Mouse (Mus musculus): ENCODE measurements around the gene Ddc. TPM values are rescaled to one million over a fixed set of nuclear protein-coding genes. Genes with fewer than 3 reads are reported as not detected.

Gene Ddc
- polyA plus RNA-seq, 1 experiment from 2014 or later = 3.3 TPM

GRCm38 (mm10) chr11:11850476-11851267, 47.3 kb downstream of the Ddc start:
- no peak overlapping the region for H3K9ac ChIP-seq
- 69% methylated on average over 6 of the region's 6 CpGs for WGBS
- H3K27me3 ChIP-seq = no peaks in the 10 kb centered on the region
- H3K27ac ChIP-seq (replicated peaks) = peak overlapping the region; percentile 49
- no peak overlapping the region for H3K4me2 ChIP-seq
- no peak for ATAC-seq (ENCODE audit: low read depth)
- no peaks in the 10 kb centered on the region for H3K36me3 ChIP-seq
- H3K4me3 ChIP-seq = no peak overlapping the region
- H3K9me3 ChIP-seq = no peaks in the 10 kb centered on the region
- H3K4me1 ChIP-seq (replicated peaks) = peaks cover 36% of the 10 kb centered on the region

GRCm38 (mm10) chr11:11849513-11850311, 48.2 kb downstream of the Ddc start:
- ATAC-seq (ENCODE audit: low read depth) = no peak
- Histone ChIP-seq H3K27me3 (no peaks in the 10 kb centered on the region), H3K27ac (replicated peaks) (0 out of 2 replicates have a peak overlapping the region, but pooled peaks have one; percentile 49), H3K4me2 (no peak overlapping the region), H3K36me3 (no peaks in the 10 kb centered on the region), H3K4me1 (replicated peaks) (peaks cover 34% of the 10 kb centered on the region), H3K9ac (no peak overlapping the region), H3K4me3 (no peak overlapping the region), H3K9me3 (no peaks in the 10 kb centered on the region)
- 72% methylated on average over 13 of the region's 13 CpGs for WGBS

DNA sequence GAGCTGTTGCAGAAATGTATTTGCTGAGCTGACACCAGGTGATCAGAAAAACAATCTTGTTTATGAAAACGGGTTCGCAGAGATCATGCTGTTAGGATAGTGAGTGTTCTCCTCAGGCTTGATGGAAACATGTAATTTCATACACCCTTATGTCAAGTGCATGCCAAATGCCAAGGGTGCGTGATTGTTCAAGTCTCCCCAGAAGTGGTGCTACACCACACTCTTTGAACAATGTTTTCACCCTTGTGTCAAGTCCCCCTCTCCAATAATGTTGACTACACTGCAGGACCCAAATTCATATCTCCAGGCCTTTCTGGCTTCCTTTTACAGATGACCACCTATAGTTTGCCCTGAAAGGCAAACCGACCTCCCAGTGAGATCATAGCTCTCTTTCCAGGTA, 49.5 kb downstream of the Ddc start:
- 94% methylated on average over 4 of the region's 4 CpGs for WGBS
- no peaks in the 10 kb centered on the region for H3K9me3 ChIP-seq
- no peak overlapping the region for H3K27ac ChIP-seq (replicated peaks)
- H3K9ac ChIP-seq = no peak overlapping the region
- no peak overlapping the region for H3K4me3 ChIP-seq
- H3K36me3 ChIP-seq = no peaks in the 10 kb centered on the region
- peaks cover 45% of the 10 kb centered on the region for H3K4me1 ChIP-seq (replicated peaks)
- H3K27me3 ChIP-seq = no peaks in the 10 kb centered on the region
- ATAC-seq (ENCODE audit: low read depth) = no peak
- no peak overlapping the region for H3K4me2 ChIP-seq

- H3K27me3 ChIP-seq = no peaks in the 10 kb centered on the region
- WGBS = 37% methylated on average over 8 of the region's 8 CpGs
- no peak overlapping the region for H3K4me2 ChIP-seq
- peaks cover 23% of the 10 kb centered on the region for H3K4me1 ChIP-seq (replicated peaks)
- H3K27ac ChIP-seq (replicated peaks) = peak overlapping the region; percentile 14
- no peak for ATAC-seq (ENCODE audit: low read depth)
- no peak overlapping the region for H3K9ac ChIP-seq
- no peaks in the 10 kb centered on the region for H3K36me3 ChIP-seq
- no peaks in the 10 kb centered on the region for H3K9me3 ChIP-seq
- H3K4me3 ChIP-seq = no peak overlapping the region
These were observed 52.9 kb downstream of the Ddc start for GRCm38 (mm10) chr11:11845044-11845443.

DNA sequence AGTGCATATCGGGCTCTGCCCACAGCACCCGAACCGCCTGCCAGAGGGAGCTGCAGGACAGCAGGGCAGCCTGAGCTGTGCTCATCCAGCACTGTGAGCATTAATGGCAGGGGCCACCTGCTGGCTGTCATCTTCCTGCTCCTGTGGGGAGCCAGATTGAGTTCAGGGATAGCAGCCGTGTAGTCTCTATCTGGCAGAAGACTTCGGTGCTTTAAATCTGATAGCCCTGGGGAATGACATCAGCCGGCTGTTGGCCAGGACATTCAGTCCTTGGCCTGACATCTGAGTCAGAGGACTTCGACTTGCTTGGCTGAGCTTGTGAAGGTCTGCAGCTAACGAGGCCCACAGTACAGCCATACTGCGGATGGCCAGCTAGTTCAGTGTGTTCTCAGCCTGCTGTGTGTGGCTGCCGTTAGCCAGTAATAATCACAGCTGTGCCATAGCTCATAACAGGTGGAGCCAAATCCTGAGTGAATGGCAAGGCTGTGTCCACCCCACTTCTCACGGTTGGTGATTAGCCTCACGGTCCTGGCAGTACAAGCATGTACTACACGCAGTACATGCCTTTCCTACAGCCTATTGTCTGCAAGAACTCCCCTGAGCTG, 53.5 kb downstream of the Ddc start:
- Histone ChIP-seq H3K4me3 (no peak overlapping the region), H3K4me1 (replicated peaks) (peaks cover 20% of the 10 kb centered on the region), H3K4me2 (no peak overlapping the region), H3K9me3 (no peaks in the 10 kb centered on the region), H3K27ac (replicated peaks) (peak overlapping the region; percentile 14), H3K27me3 (no peaks in the 10 kb centered on the region), H3K9ac (no peak overlapping the region), H3K36me3 (no peaks in the 10 kb centered on the region)
- 34% methylated on average over 13 of the region's 13 CpGs for WGBS
- ATAC-seq (ENCODE audit: low read depth) = peak; percentile 85

DNA sequence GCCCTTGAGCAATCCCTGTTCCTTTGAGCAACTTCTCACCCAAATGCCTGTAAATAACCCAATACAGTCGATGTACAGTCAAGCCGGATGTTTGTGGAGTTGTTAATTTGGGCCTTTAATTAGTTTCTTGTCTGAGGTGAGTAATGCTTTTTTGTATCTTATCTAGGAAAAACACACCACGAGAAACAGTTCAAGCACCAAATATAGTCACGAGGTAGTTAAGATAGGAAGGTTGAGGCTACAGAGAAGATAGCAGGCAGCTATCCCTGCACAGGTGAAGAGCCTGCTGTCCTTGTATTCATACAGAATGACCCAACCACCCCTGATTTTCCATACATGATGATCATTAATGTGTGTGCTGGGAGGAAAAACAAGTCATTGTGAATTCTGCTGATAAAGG, 56.4 kb downstream of the Ddc start:
- H3K9ac ChIP-seq = no peak overlapping the region
- H3K4me1 ChIP-seq (replicated peaks) = peaks cover 24% of the 10 kb centered on the region
- H3K4me3 ChIP-seq = no peak overlapping the region
- 81% methylated on average over 4 of the region's 4 CpGs for WGBS
- ATAC-seq (ENCODE audit: low read depth) = no peak
- no peaks in the 10 kb centered on the region for H3K9me3 ChIP-seq
- H3K36me3 ChIP-seq = no peaks in the 10 kb centered on the region
- H3K27ac ChIP-seq (replicated peaks) = no peak overlapping the region
- no peak overlapping the region for H3K4me2 ChIP-seq
- no peaks in the 10 kb centered on the region for H3K27me3 ChIP-seq

DNA sequence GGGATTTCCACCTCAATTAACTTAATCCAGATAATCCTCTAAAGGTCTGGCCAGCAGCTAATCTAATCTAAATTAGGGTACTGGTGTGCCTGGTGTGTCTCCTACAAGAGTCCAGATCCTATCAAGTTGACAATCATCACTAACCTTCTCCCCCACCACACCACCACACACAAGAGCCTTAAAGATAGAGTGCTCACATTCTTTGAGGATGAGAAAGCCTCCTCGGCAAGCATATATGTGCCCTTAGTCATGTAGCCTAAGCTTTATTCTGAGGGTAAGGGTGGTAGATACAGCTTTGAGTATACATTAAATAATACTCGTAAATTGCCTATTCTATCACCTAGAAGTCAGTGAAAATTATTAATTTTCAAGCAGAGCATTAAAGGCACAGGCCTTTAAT, 57.2 kb downstream of the Ddc start:
- no peak overlapping the region for H3K27ac ChIP-seq (replicated peaks)
- no peaks in the 10 kb centered on the region for H3K36me3 ChIP-seq
- ATAC-seq (ENCODE audit: low read depth) = no peak
- WGBS = 88% methylated on average over 2 of the region's 2 CpGs
- peaks cover 29% of the 10 kb centered on the region for H3K4me1 ChIP-seq (replicated peaks)
- H3K9ac ChIP-seq = no peak overlapping the region
- no peaks in the 10 kb centered on the region for H3K9me3 ChIP-seq
- H3K4me3 ChIP-seq = no peak overlapping the region
- no peak overlapping the region for H3K4me2 ChIP-seq
- H3K27me3 ChIP-seq = no peaks in the 10 kb centered on the region

DNA sequence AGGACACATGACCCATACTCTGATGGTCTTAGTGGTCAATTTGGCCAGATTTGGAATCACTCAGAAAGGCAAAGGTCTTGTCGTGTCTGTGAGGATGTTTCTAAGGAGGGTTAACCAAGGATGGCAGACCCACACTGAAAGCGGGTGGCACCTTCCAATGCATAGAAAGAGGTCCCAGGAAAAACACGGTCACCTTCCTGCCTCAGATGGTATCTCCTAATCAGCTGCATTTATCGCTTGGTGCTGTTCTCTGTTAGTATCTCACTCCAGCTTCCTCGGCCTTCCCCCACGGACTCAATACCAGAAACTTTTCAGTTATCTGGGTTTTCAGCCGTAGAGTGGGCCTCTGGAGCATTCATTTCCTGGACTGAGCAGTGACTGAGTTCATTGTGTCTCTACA, 58.1 kb downstream of the Ddc start:
- no peak overlapping the region for H3K4me3 ChIP-seq
- no peak for ATAC-seq (ENCODE audit: low read depth)
- H3K27ac ChIP-seq (replicated peaks) = no peak overlapping the region
- 92% methylated on average over 7 of the region's 7 CpGs for WGBS
- H3K4me1 ChIP-seq (replicated peaks) = peaks cover 22% of the 10 kb centered on the region
- H3K27me3 ChIP-seq = no peaks in the 10 kb centered on the region
- no peaks in the 10 kb centered on the region for H3K9me3 ChIP-seq
- no peak overlapping the region for H3K9ac ChIP-seq
- no peaks in the 10 kb centered on the region for H3K36me3 ChIP-seq
- H3K4me2 ChIP-seq = no peak overlapping the region

GRCm38 (mm10) chr11:11837384-11837783, 60.6 kb downstream of the Ddc start:
- Histone ChIP-seq H3K9me3 (no peaks in the 10 kb centered on the region), H3K27ac (replicated peaks) (no peak overlapping the region), H3K36me3 (no peaks in the 10 kb centered on the region), H3K4me2 (no peak overlapping the region), H3K4me3 (no peak overlapping the region), H3K27me3 (no peaks in the 10 kb centered on the region), H3K4me1 (replicated peaks) (peaks cover 20% of the 10 kb centered on the region), H3K9ac (no peak overlapping the region)
- no peak for ATAC-seq (ENCODE audit: low read depth)
- WGBS = 84% methylated on average over 5 of the region's 5 CpGs

GRCm38 (mm10) chr11:11836713-11837370, 61.1 kb downstream of the Ddc start:
- Histone ChIP-seq H3K4me3 (no peak overlapping the region), H3K27me3 (no peaks in the 10 kb centered on the region), H3K4me2 (peak overlapping the region; percentile 34), H3K27ac (replicated peaks) (no peak overlapping the region; the same call in 1 of the 2 replicates), H3K9me3 (no peaks in the 10 kb centered on the region), H3K36me3 (no peaks in the 10 kb centered on the region), H3K9ac (0 out of 2 replicates have a peak overlapping the region, but pooled peaks have one; percentile 23), H3K4me1 (replicated peaks) (peaks cover 25% of the 10 kb centered on the region)
- ATAC-seq (ENCODE audit: low read depth) = no peak
- 45% methylated on average over 18 of the region's 18 CpGs for WGBS

DNA sequence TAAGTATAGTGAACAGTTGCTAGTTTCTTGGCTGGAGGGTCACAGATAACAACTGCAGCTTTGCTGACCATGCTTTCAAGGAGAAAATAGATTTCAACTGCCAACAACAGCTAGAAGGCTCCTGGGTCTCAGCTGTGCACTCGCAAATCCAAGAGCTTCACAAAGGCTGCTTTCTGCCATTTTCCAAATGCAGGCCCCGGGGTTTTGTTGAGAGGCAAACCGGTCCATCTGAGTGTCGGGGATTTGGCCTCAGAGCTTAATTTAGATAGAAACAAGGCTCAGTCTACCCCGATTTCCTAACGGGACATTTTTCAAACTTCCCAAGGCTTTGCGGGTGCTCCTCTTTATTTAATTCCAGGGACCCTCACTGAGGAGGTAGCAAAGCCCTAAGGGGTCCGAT, 61.7 kb downstream of the Ddc start:
- peaks cover 29% of the 10 kb centered on the region for H3K4me1 ChIP-seq (replicated peaks)
- no peaks in the 10 kb centered on the region for H3K36me3 ChIP-seq
- no peak overlapping the region for H3K27ac ChIP-seq (replicated peaks)
- peak overlapping the region; percentile 34 for H3K4me2 ChIP-seq
- no peak overlapping the region for H3K9ac ChIP-seq
- WGBS = 46% methylated on average over 8 of the region's 8 CpGs
- H3K9me3 ChIP-seq = no peaks in the 10 kb centered on the region
- ATAC-seq (ENCODE audit: low read depth) = no peak
- H3K4me3 ChIP-seq = no peak overlapping the region
- no peaks in the 10 kb centered on the region for H3K27me3 ChIP-seq

DNA sequence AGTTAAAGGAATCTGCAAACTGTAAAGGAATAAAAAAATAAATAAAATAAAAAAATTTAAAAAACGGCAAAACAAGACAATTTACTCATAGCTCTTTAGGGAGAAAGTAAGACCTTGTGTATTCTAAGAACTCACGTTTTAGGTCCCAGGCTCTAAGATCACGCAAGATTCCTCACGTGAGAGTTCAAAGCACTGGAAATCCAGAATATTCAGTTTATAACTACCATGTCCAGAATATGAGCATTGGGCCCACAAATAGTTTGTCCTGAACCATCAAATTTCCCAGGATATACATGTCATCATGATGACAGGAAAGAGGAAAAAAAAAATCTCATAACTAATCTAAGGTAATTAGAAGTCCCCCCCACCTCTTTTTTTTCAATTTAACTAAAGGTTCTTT, 62.2 kb downstream of the Ddc start:
- WGBS = 87% methylated on average over 4 of the region's 4 CpGs
- no peak for ATAC-seq (ENCODE audit: low read depth)
- Histone ChIP-seq H3K4me3 (no peak overlapping the region), H3K27me3 (no peaks in the 10 kb centered on the region), H3K9ac (no peak overlapping the region), H3K4me1 (replicated peaks) (peaks cover 33% of the 10 kb centered on the region), H3K9me3 (no peaks in the 10 kb centered on the region), H3K36me3 (no peaks in the 10 kb centered on the region), H3K27ac (replicated peaks) (no peak overlapping the region), H3K4me2 (no peak overlapping the region)

All from neural tube, embryonic 13.5 days (tissue).